Mouse (Mus musculus): Measurements from ENCODE around the gene Tlr5. TPM values are rescaled to one million over a fixed set of nuclear protein-coding genes. Genes with fewer than 3 reads are reported as not detected.

The Tlr5 gene
- total RNA-seq, 4 experiments from 2014 or later, result 0.61 to 2.5 (median 0.73) TPM

- no peak for DNase-seq
Observed at GRCm38 (mm10) chr1:182953667-182954066, 921 bp upstream of the Tlr5 start.

DNA sequence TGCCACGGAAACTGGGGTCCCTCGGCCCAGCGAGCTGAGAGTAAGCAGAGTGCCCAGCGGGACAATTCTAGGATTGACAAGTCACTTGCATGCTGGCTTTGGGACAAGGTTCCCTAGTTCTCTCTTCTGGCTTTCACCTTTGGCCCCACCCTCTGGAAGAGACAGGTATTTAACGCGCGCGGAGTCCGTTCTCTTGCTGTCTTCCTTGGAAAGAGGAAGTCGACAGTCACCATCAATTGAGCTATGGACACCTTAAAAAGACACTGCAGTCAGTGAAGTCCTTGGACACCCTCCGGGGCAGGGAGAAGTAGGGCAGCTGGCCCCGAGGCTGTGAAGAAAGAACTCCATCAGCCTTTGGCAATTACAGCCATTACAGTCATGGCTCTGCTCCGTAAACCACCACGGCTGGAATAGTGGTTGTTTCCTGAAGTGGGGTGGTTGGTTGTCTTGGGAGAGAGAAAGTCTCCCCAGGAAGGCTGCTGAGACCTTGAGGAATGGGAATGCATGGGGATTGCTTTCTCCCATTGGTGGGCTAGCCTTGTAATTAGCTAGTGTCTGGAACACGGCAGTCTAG lies 546 bp downstream of the Tlr5 start:
- DNase-seq, result no peak

- no peak for DNase-seq
Observed at GRCm38 (mm10) chr1:182956186-182956960, 1.8 kb downstream of the Tlr5 start.

DNA sequence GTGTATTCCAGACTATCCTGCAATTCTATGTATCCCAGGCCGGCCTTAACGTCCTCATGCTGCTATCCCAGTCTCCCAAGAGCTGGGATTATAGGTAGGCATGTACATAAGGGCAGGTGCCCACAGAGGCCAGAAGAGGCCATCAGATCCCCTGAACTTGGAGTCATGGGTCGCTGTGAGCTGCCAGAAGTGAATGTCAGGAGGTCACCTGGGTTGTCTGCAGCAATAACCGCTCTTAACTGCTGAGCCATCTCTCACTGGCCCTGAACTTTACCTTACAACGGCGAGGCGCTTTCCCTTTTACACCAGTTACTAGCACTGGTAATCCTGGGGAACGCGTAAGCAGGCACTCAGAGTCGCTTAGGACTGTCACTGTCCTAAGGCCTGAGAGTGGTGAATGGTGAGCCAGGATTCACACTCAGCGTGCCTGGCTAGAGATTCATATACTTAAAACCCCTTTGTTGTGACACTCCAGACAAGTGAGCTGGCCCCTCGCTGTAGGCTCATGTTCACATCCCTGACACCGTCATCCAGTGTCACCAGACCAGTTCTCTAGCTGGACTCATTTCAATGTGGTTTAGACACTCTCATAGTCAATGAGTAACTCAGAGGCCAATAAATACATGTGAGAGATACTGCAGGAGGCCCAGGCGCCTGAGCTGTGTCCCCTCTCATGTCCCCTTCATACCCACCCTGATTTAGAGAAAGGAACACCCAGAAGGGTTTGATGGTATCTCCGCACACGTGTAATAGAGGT lies 2.6 kb downstream of the Tlr5 start:
- no peak for DNase-seq

- DNase-seq, result no peak
Observed at GRCm38 (mm10) chr1:182957826-182958544, 3.4 kb downstream of the Tlr5 start.

DNA sequence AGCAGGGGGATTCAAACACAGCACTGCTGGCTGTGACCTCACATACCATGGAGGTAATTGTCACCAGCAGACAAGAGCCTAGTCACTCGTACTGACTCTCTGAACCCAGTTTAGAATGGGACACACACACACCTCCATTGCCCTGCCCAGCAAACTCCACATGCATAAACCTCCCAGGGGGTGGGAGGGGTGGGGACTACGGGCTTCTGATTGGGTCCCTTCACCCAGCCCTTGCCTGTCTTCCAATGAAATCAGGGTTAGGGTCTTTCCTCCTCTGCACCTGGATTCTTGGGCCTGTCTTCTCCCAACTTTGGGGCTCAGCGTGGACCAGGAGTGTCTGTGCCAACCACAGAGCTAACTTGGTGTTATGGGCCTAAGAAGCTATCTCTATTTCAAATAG lies 4.2 kb downstream of the Tlr5 start:
- DNase-seq, result no peak

DNA sequence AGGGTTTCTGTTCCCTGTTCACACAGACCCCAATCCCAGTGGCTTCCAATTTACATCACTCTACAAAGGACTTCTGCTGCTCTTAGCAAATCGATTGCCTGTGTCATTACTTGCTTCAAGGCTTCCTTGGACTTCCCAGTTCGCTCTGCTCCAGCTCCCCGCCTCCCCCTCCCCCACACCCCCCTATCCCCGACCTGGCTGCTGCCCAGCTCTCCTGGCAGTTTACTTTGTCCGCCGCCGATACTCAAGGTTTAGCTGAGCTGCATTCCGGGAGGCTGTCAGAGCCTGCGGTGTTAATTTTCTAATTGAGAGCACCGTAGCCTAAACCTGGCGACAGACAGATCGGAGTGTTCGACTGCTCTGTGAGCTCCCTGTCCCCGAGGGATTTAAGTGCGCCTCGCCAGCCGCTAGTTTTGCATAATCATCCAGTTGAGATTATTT lies 4.7 kb downstream of the Tlr5 start:
- no peak for DNase-seq

- peak; percentile 71 for DNase-seq
Observed at GRCm38 (mm10) chr1:182959811-182960455, 5.3 kb downstream of the Tlr5 start.

- no peak for DNase-seq
Observed at GRCm38 (mm10) chr1:182961076-182961475, 6.5 kb downstream of the Tlr5 start.

GRCm38 (mm10) chr1:182963329-182963728 lies 8.7 kb downstream of the Tlr5 start:
- DNase-seq, result no peak

DNA sequence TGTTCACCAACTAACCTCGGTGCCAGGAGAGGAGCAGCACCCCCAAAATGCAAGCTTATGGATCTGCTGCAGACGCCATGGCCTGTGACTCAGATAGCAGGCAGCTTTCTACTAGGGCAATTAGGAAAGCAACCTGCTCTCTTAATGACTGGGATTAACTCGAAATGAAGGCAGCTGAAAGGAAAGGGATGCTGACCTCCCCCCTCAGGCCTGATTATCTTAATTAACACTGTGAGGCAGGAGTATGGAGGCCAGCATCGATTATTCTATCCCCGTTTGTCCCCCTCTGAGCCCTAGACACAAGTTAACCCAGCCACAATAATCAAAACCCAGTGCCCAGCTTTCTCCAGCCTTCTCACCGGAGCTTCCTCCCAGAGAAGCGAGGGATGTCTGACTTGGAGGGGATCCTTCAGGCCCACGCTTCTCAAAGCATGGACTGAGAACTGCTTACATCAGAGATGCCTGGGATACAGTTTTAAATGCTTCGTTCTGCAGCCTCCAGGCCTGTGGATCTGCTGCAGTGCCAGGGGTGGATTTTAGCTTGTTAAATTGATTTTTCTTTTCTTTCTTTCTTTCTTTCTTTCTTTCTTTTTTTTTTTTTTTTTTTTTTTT lies 10.4 kb downstream of the Tlr5 start:
- DNase-seq, result no peak

DNA sequence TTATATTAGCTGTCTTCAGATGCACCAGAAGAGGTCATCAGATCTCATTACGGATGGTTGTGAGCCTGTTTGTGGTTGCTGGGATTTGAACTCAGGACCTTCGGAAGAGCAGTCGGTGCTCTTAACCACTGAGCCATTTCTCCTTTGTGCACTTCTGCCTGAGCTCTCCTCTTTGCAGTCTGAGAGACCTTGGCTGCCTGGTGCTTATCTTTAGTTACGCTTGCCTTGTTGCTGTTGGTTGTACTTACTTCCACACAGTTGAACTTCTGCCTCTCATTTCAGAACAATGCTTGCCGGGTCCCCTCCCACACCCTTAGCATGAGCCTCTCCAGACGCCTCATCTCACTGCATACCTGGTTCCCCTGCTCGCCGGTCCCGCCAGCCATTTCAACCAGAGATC lies 14.1 kb downstream of the Tlr5 start:
- DNase-seq, result no peak

- DNase-seq, result no peak
Observed at GRCm38 (mm10) chr1:182972240-182972639, 17.7 kb downstream of the Tlr5 start.

GRCm38 (mm10) chr1:182974826-182975225 lies 20.2 kb downstream of the Tlr5 start:
- DNase-seq, result no peak

DNA sequence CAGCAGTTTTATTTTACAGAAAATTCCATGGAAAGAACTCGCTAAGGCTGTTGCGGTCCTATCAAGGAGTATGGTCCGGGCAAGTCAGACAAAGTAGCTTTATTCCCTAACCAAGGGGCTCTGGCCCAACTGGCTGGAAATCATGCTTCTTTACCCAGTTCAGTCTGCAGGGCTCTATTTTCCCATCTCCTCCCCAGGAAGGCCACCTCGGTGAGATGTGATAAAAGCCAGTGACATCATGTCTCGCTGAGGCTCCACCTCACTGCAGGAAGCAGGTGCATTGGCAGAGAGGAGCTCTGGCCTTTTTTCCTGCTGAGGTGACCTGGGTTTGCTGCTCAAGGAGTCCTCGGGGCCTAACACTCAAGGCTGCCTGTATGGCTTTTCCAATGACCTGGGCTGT lies 26.1 kb downstream of the Tlr5 start:
- DNase-seq, result no peak

GRCm38 (mm10) chr1:182982995-182983394 lies 28.4 kb downstream of the Tlr5 start:
- peak; percentile 92 for DNase-seq

DNA sequence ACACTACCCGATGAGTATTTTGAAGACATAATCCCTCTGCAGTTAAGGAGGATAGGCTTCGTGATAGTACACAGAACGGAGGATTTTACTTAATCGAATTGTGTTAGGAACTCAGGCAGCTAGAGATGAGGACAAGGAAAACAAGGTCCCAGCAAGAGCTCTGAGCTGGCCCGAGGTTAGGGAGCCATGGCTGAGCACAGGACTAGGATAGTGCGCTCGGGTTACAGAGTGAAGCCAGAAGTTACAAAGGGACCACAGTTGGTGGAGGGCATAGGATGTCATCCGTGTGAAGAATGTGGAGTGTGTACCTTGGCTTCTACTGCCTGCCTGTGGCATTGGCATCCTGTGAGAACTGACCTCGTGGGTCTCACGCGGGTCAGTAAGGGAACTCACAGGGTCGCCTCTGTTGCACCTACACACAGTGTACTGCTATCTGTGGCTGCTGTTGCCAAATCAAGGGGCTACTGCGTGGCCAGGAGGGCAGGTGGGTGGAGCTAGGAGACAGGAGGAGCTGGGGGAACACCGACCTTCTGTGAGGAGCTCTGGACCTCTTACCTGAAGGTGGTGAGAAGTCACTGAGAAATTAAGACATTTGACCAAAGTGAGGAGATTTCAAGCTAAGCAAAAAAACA lies 29.0 kb downstream of the Tlr5 start:
- no peak for DNase-seq

DNA sequence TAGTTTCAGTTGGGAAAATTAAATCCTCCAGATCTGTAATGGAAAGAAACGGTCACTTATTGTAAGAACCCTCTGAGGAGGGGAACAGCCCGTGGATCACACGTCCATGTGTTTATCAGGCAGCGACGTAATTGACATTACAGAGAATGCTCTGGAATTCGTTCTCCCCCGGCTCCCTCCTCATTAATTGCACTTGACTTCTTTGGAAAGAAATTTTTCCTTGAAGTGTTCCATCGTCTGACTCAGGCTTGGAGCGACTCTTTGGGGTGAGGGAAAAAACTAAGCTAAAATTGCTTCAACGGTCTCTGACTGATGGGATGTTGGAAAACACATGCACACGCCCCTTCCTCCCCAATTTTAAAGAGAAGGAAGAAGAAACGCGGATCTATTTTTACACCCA lies 31.7 kb downstream of the Tlr5 start:
- DNase-seq, result no peak

- DNase-seq, result no peak
Observed at GRCm38 (mm10) chr1:182986750-182987149, 32.2 kb downstream of the Tlr5 start.

DNA sequence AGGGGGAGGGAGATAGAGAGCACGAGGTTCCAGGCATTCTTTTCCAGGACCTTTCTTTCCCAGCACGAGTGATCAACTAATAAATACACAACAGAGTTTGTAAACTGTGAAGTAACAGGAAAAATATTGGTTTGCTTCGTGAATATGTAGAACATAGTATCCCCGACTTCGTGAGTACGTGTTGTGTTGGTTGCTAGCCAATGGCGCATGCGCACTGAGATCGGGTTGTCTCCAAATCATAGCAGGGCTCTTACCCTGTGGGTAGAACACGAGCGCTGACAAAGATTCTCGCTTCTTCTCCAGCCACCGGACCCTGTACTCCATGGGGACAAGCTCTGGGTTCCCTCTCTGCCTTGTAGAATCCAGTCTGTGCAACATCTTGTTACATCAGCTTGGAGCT lies 33.2 kb downstream of the Tlr5 start:
- no peak for DNase-seq

DNA sequence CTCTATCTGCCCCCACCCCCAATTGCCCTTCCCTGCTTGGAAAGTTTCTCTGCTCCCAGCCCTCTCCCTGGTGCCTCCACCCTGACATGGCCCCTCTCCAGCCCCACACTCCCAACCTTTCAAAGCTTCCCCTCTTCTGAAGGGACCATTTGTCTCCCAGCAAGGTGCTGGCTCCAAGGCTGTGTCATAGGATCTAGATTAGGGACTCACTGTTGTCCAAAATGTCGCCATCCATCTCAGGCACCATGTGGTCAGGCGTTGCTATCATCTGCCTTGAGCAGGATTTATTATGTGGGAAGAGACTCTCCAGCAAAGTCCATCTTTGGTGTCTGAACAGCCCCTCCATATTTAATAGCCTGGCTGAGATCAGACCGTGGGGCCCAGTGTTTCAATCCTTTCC lies 34.1 kb downstream of the Tlr5 start:
- no peak for DNase-seq

Data from adrenal gland, adult 8-10 months (tissue).